In genomic region chr2:154700177-154700576, GRCm38 (mm10) we compare ENCODE assay signal across 19 mouse cellular contexts.
"Had no signal": no experiment of that assay in that cellular context is flagged by ENCODE, and none has a peak within 500 bp of the region (broad histone marks: within the 10 kb centered on the region; RNA-seq: fewer than 3 reads in every experiment).

No protein-coding gene starts in this region.

- DNase-seq: gastrocnemius, adult 2 months; gastrocnemius, postnatal 10 days; gastrocnemius, postnatal 25 days; heart, adult 11 months; heart, adult 2 months; heart, postnatal 14 days; heart, postnatal 36 days; kidney, adult 18-20 months; kidney, adult 8-10 months; kidney, postnatal 10 days; kidney, postnatal 36 days; layer of hippocampus, adult 9-11 months; layer of hippocampus, postnatal 36 days; left cerebral cortex, postnatal 4 days had no signal

- ATAC-seq: hindbrain, embryonic 16.5 days; inflammation-experienced regulatory T-cells, adult 6 months; intestine, embryonic 15.5 days; intestine, postnatal 0 days; liver, embryonic 12.5 days had no signal
